Mouse (Mus musculus) E14TG2a.4 (cell line): ENCODE results near the gene Tspan9.

Experiments used
- CTCF ChIP-seq: conservative IDR thresholded peaks from 2 replicates; pipeline ENCODE4 v1.5.1; 2014; ENCODE audit warnings: low read length
- NANOG ChIP-seq: IDR thresholded peaks from 2 replicates; pipeline ENCODE4 v1.6.1; 2014; ENCODE audit warnings: borderline replicate concordance, low read length, mixed read lengths
- POU5F1 ChIP-seq: IDR thresholded peaks from 2 replicates; pipeline ENCODE4 v1.6.1; 2014; ENCODE audit warnings: low read length, borderline replicate concordance

DNA sequence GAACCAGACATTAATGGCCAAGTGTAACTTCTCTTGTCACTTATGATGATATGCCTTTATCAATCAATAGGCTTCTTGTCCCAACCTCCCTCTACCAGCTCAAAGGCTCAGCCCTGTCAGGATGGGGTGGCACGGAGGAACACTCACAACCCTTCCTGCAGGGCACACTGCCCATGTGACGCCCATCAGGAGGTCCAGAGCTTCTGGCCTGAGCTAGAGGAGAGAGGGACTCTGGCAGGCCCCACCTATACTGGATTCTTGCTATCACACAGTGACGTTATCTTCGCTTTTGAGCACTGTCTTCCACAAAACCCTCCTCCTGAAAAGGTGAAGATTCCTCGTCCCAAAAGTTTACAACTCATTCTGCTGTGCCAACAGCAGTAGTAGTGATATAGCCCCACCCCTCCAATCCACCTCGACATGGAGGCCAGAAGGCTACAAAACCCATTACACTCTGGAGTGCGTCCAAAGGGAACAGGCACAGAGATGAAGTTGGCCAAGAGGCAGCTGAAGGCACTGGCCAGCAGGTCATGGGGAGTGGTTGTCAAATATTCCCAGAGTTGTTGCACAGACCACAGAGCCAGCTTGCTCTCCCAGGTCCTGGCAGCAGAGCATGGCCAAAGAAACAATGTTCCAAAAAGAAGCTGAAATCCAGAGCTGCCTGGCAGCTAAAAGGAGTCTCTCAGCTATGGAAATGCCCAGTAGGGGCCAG lies 34.9 kb downstream of the Tspan9 start:
- TF ChIP-seq CTCF (no peak), POU5F1 (no peak), NANOG (no peak)
